Mouse (Mus musculus): ENCODE measurements at regions not wholly inside any gene's neighbourhood (a gene's known extent, or its start where the extent isn't known, plus 50 kb on each side); places are given as distances from the start of the nearest gene placed in this dataset.

GRCm38 (mm10) chrX:167152611-167153010, 56.5 kb downstream of the Tmsb4x start:
- DNase-seq = no peak

DNA sequence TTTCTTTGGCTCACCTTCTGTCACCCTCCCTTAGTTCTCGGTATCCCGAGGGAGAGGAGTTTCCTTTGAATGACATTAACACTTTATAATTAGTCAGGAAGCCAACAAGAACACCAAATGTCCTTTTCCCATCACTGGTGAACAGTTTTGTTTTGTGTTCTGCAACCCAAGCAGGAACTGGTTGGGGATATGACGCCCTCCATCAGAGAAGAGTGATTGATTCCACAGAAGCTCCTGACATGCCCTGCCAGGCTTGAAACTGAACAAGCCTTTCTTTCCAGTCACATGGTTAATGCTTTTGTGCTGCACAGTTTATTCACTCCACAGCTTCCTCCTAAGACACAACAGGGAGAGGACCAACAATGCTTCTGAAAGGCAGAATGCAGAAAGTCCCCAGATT, 57.8 kb downstream of the Tmsb4x start:
- DNase-seq = no peak

GRCm38 (mm10) chrX:167149400-167149799, 59.7 kb downstream of the Tmsb4x start:
- DNase-seq = no peak

DNA sequence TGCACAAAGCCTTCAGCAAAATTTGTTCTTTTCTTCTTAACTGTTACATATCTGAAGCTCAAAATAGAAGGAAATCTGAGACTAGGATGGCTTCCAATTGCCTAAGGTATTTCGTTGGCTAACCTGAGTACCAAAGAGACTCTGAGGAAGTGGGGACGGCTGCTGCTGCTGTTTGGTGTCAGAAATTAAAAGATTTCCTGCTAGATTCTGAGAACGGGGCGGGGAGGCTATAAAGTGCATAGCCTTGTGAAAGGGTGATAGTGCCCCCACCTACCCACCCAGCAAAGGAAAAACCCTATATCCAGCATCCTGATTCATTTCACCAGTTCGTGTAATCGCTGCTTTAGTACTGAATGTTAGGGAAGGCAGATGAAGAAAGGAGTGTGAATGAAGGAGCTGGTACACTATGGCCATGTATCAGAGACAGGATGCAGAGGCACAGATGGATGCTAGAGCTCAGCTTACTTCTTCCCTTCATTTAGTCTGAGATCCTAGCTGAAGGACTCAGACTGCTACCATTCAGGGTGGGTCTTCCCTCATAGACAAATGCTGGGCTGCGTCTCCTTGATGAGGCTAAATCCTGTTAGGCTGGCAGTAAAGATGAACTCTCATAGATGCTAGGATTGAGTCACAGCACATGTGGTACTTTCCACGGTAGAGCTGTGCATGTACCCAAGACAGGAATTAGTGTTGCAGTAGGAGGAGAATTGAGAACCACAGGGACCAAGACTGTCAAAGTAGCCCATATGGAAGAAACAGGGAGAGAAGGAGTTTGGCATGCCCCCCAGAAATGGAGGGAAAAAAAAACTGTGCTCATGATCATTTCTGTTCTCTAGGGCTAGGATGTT, 62.4 kb downstream of the Tmsb4x start:
- DNase-seq = peak; percentile 39

- DNase-seq = no peak
Measured at GRCm38 (mm10) chrX:167145508-167146182, 63.5 kb downstream of the Tmsb4x start.

DNA sequence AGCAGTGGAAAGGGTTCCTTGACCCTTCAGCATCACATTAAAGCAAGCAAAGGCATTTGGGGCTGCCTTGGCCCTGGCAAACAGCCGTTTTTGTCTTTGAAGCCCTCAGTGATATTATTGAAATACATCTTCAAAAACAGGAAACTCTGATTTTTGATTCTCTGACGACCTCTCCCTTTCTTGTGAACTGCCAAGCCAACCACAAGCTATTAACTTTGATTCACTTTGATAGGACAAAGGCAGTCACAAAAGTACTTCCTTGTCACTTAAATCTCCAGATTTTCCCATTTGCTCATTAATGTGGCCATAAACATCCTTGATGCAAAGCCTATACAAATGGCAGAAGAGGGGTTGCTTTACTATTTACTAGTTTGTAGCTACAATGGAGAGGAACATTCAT, 70.0 kb downstream of the Tmsb4x start:
- DNase-seq = no peak

- DNase-seq = no peak
Measured at GRCm38 (mm10) chrX:167134250-167134649, 74.9 kb downstream of the Tmsb4x start.

GRCm38 (mm10) chrX:167132989-167133395, 76.1 kb downstream of the Tmsb4x start:
- no peak for DNase-seq

DNA sequence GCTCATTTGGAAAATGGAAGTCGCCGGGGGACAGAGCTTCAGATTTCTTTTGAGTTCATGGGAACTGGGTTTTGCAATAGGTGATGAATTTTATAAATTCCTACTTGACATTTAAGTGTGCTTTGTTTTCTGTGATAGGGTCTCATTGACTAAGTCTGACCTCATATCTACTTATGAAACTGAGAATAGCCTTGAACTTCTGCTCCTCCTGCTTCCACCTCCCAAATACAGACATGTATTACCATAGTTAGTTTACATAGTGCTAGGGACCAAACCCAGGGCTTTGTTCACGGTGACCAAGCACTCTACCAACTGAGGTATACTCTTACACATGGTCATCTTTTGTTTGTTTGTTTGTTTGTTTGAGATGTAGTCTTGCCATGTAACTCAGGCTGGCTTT, 77.8 kb downstream of the Tmsb4x start:
- DNase-seq = no peak

DNA sequence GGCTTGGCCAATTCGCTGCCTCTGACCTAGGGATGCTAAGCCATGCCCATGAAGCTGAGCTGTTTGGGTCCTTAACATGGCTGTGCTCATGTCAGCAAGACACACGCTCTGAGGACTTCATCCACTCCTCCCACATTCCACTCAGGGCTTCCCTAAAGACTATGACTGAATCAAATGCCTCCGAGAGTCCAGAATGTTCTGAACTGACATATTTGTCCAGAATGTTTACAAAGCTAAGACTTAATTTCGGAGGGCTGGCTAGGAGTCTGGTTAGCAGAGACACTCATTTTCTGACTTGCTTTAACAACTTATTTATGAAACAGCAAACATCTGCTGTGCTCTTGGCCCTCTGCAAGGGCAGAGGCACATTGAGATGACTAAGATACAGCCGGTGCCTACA, 78.5 kb downstream of the Tmsb4x start:
- DNase-seq = no peak

- no peak for DNase-seq
Measured at GRCm38 (mm10) chrX:167119288-167119687, 89.8 kb downstream of the Tmsb4x start.

GRCm38 (mm10) chrX:167115096-167115495, 94.0 kb downstream of the Tmsb4x start:
- DNase-seq = no peak

GRCm38 (mm10) chrX:167111059-167111871, 97.8 kb downstream of the Tmsb4x start:
- DNase-seq = no peak

DNA sequence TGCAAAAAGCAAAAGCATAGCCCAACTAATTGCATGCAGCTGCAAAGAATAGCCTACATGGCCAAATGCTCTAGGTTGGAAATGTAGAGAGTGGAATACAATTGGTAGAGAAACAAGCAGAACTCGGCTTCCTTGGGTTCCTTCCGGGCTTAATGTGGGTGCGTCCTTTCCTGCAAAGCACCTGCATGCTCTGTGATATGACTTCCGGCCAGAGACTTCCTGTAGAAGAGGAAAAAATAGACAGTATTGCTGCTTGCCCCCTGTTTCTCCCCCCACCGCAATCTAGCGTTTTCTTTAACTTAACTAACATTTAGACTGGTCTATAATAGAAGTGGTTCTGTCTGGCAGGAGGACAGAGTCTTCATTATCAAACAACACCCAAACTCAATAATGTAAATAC, 100.8 kb downstream of the Tmsb4x start:
- DNase-seq = peak; percentile 47

- no peak for DNase-seq
Measured at GRCm38 (mm10) chrX:167107469-167107868, 101.6 kb downstream of the Tmsb4x start.

DNA sequence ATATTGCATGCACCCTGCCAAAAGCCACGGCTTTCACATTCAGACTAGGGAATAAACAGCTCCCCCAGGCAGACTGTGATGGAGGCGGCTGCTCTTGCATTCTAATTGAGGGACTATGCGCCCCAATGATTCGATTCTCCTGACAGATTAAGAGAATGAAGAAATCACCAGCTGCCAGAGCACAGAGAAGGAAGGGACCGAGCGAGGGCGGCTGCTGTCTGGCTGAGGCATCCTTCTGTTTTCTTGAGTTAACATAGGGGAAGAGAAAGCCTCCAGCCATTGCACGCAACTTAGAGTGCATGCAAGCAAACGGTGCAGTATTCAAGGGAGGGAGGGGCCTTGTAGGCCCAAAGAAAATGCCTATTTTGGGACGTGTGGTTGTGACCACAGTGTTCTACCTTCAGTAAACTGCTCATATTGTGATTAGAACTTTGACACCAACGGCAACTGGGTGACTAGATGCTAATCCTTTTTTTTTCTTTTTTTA, 103.1 kb downstream of the Tmsb4x start:
- DNase-seq = no peak

GRCm38 (mm10) chrX:167105354-167105753, 103.8 kb downstream of the Tmsb4x start:
- no peak for DNase-seq

GRCm38 (mm10) chrX:167104247-167104621, 104.9 kb downstream of the Tmsb4x start:
- DNase-seq = no peak

DNA sequence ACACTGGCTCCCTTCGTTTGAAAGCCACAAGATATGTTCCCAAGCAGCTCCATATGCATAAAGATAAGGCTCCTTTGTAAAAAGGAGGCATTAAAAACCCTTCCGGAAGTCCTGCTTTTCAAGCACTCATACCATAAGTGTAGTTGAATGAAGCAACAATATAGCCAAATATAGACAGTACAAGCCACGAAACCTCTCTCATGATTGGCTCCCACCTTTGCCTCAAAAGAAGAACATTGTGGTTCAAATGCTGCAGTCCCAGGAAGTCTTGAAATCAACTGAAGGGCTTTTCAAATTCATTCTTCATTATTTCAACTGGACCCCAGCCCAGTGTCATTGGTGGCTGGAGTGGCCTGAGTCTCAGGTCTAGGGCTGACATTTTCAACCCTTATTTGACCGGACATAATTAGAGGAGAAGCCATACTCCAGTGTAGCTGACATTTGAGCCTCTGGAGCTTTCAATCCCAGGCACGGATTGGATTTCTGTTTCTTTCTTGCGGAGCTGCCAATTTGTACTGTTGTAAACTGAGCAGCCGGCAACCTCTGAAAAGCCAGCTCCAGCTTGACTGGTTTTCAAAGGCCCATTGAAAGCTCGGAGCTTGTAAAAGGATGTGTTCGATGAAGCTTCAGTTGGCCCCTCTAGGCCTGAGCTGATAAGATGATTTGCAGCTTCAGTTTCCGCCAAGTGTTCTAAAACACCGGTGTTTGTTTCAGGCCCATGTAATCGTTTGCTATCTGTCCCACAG, 105.4 kb downstream of the Tmsb4x start:
- no peak for DNase-seq

GRCm38 (mm10) chrX:167101929-167102328, 107.2 kb downstream of the Tmsb4x start:
- DNase-seq = peak; percentile 35

GRCm38 (mm10) chrX:167099411-167099810, 109.7 kb downstream of the Tmsb4x start:
- no peak for DNase-seq

GRCm38 (mm10) chrX:167098914-167099313, 110.2 kb downstream of the Tmsb4x start:
- no peak for DNase-seq

DNA sequence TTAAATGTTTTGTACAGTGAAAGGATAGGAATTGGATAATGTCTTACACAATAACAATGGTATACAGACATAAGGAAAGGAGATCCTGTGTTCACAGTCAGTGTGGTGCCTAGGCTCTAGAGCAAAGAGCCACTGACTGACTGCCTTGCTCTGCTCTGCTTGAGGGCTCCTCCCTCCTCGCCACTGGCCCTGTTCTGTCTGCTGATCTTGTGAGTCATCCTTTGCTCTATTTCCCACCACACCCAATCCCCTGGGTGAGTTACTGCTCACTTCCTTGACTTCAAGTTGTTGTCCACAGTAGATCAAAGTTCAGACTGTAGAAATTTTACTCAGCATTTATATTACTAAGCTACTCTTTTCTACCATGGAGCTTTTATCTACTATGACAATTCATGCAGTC, 117.3 kb downstream of the Tmsb4x start:
- no peak for DNase-seq
